In genomic region chr5:106853284-106853683, GRCm38 (mm10) we compare ENCODE assay signal across 13 mouse cellular contexts.
DNase-seq lines count a peak whose midpoint lies in the region.
"Had no signal": no experiment of that assay in that cellular context is flagged by ENCODE, and none has a peak within 500 bp of the region (broad histone marks: within the 10 kb centered on the region; RNA-seq: fewer than 3 reads in every experiment).

No protein-coding gene starts in this region.

- peak; percentile 13 for DNase-seq in thymus, postnatal 0 days (ENCODE audit: low spot score)
- DNase-seq in thymus, postnatal 14 days, result no peak
- DNase-seq in Muller cell, postnatal 12 days (ENCODE audit: inconsistent ontology term), result peak; percentile 74
- peak; percentile 15 for DNase-seq in c-Kit-positive CD71-positive TER-119-negative erythroid progenitor cells, embryonic 14.5 days (ENCODE audit: low read depth)
- no peak for DNase-seq in layer of hippocampus, postnatal 10 days (ENCODE audit: low spot score in 2 of 2)
- DNase-seq in gastrocnemius, postnatal 25 days, result no peak
- DNase-seq in embryo, embryonic 9.5 days (ENCODE audit: extremely low spot score), result no peak
- DNase-seq: adrenal gland, adult 2 months; cerebellum, adult 9-10 months; gastrocnemius, postnatal 36 days; kidney, postnatal 14 days; lung, postnatal 36 days; right cerebral cortex, postnatal 4 days had no signal

Comparison
In these comparisons a context has a peak if more than half of its experiments do, and no peak if none do; other contexts are left out.
1. DNase-seq: peak in thymus, postnatal 0 days (single experiment), Muller cell, postnatal 12 days (single experiment) and c-Kit-positive CD71-positive TER-119-negative erythroid progenitor cells, embryonic 14.5 days (single experiment); none in thymus, postnatal 14 days (single experiment), layer of hippocampus, postnatal 10 days (0 of 2), gastrocnemius, postnatal 25 days (single experiment) and embryo, embryonic 9.5 days (single experiment).